ENCODE assay signal across 11 mouse cellular contexts in the genomic region with DNA sequence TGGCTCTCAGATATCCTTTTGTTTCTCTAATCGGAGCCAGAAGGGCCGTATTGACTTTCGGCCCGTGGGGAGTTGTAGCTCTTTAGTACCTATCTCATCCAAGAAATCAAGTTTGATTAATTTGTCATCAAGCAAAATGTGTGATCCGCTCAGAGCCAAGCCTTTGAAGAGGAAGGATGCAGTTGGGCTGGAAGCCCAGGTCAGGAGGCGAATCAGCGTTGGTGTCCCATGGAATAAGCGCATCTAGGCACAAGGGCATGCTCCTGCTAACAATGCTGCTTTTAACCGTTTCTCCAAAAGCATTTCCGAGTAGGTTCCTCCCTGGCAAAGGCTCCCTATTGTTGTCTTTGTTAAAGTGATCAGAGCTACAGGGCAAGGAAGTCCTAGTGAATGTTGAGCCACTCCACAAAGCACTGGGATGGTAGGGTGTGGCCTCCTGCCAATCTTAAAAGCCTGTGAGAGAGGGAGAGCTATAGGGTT. TPM values are rescaled to one million over a fixed set of nuclear protein-coding genes. Genes with fewer than 3 reads are reported as not detected.
DNase-seq lines count a peak whose midpoint lies in the region; ATAC-seq and TF ChIP-seq lines count a peak whose summit lies in the region.
"Had no signal": no experiment of that assay in that cellular context is flagged by ENCODE, and none has a peak within 500 bp of the region (broad histone marks: within the 10 kb centered on the region; RNA-seq: fewer than 3 reads in every experiment).

No protein-coding gene starts in this region.

- H3K4me1 ChIP-seq in heart, embryonic 12.5 days (replicated peaks) = peaks cover 29% of the 10 kb centered on the region
- H3K4me1 ChIP-seq in ES-E14 (ENCODE audit: control insufficient read depth in 2 of 2, insufficient read depth in 2 of 2, low read length in 2 of 2, poor library complexity in 1 of 2) = peaks cover 2 to 11% of the 10 kb centered on the region in 2 experiments; a peak in 2 of 4 replicates
- peaks cover 25% of the 10 kb centered on the region for H3K4me1 ChIP-seq in hindbrain, embryonic 13.5 days (replicated peaks)
- H3K4me1 ChIP-seq in limb, embryonic 13.5 days = peaks cover 75% of the 10 kb centered on the region

- in situ Hi-C loops in ES-E14 (cut with MboI; ENCODE audit: low sequenced_read_pairs in 2 of 2, unreplicated experiment in 2 of 2) = no loop called here

- DNase-seq in heart, adult 8-10 months (ENCODE audit: low spot score) = peak; percentile 31
- DNase-seq in ES-E14 (ENCODE audit: low read depth, low spot score) = peak; percentile 56
- no peak for DNase-seq in Muller cell, postnatal 12 days (ENCODE audit: inconsistent ontology term)
- no peak for DNase-seq in left cerebral cortex, postnatal 25 days (ENCODE audit: low spot score in 2 of 2)
- no peak for DNase-seq in adrenal gland, postnatal 4 days (ENCODE audit: low spot score in 2 of 2)
- DNase-seq: cerebellum, adult 2 months had no signal

- ATAC-seq in heart, embryonic 12.5 days (ENCODE audit: insufficient number of reproducible peaks, low FRiP score) = no peak
- ATAC-seq in hindbrain, embryonic 13.5 days (ENCODE audit: low FRiP score) = no peak
- no peak for ATAC-seq in limb, embryonic 13.5 days (ENCODE audit: low FRiP score, low read depth)

- H3K9ac ChIP-seq in heart, embryonic 12.5 days = no peak overlapping the region
- H3K9ac ChIP-seq in ES-E14 (ENCODE audit: insufficient read depth, low read depth, low read length, poor library complexity, severe bottlenecking) = no peak overlapping the region
- peak overlapping the region; percentile 0; the same call in 1 of the 2 replicates for H3K9ac ChIP-seq in hindbrain, embryonic 13.5 days
- no peak overlapping the region for H3K9ac ChIP-seq in limb, embryonic 13.5 days

- no peak overlapping the region for H3K27ac ChIP-seq in heart, embryonic 12.5 days (ENCODE audit: poor library complexity, severe bottlenecking)
- no peak overlapping the region; the same call in 1 of the 2 replicates for H3K27ac ChIP-seq in ES-E14 (ENCODE audit: insufficient read depth, low read depth, low read length, poor library complexity, severe bottlenecking)
- no peak overlapping the region for H3K27ac ChIP-seq in hindbrain, embryonic 13.5 days
- 0 out of 2 replicates have a peak overlapping the region, but pooled peaks have one; percentile 28 for H3K27ac ChIP-seq in limb, embryonic 13.5 days
- H3K27ac ChIP-seq: heart, embryonic 10.5 days; stomach, postnatal 0 days had no signal

- intact Hi-C loops in left cerebral cortex, postnatal 25 days (cut with DNase I) = loop anchor here (5.0 kb wide), 1 partner anchor 93 kb away; a partner anchor contains a TSS

- no peaks in the 10 kb centered on the region for H3K9me3 ChIP-seq in heart, embryonic 12.5 days (replicated peaks)
- no peaks in the 10 kb centered on the region for H3K9me3 ChIP-seq in ES-E14 (ENCODE audit: control insufficient read depth, insufficient read depth, low read depth, low read length)
- H3K9me3 ChIP-seq in hindbrain, embryonic 13.5 days = no peaks in the 10 kb centered on the region
- H3K9me3 ChIP-seq in limb, embryonic 13.5 days = no peaks in the 10 kb centered on the region
- H3K9me3 ChIP-seq: heart, embryonic 10.5 days had no signal

- no peak overlapping the region for H3K4me3 ChIP-seq in heart, embryonic 12.5 days
- 0 out of 4 replicates have a peak overlapping the region, but pooled peaks of 1 of the 2 experiments have one; percentile 25 for H3K4me3 ChIP-seq in ES-E14 (ENCODE audit: insufficient read depth in 1 of 2, low read depth in 1 of 2, low read length in 2 of 2, poor library complexity in 1 of 2, severe bottlenecking in 1 of 2)
- no peak overlapping the region for H3K4me3 ChIP-seq in hindbrain, embryonic 13.5 days
- no peak overlapping the region for H3K4me3 ChIP-seq in limb, embryonic 13.5 days
- H3K4me3 ChIP-seq: heart, embryonic 10.5 days had no signal

- no peaks in the 10 kb centered on the region for H3K36me3 ChIP-seq in heart, embryonic 12.5 days
- no peaks in the 10 kb centered on the region for H3K36me3 ChIP-seq in ES-E14 (ENCODE audit: control insufficient read depth, insufficient read depth, low read length, poor library complexity, severe bottlenecking)
- H3K36me3 ChIP-seq in hindbrain, embryonic 13.5 days = no peaks in the 10 kb centered on the region
- H3K36me3 ChIP-seq in limb, embryonic 13.5 days = no peaks in the 10 kb centered on the region
- H3K36me3 ChIP-seq: heart, embryonic 10.5 days had no signal

- WGBS in heart, embryonic 12.5 days = 44% methylated on average over 10 of the region's 10 CpGs
- WGBS in hindbrain, embryonic 13.5 days = 5% methylated on average over 10 of the region's 10 CpGs
- WGBS in limb, embryonic 13.5 days = 36% methylated on average over 10 of the region's 10 CpGs

- H3K27me3 ChIP-seq in heart, embryonic 12.5 days (replicated peaks) = peaks cover 7% of the 10 kb centered on the region; the same call in 1 of the 2 replicates
- H3K27me3 ChIP-seq in hindbrain, embryonic 13.5 days = peaks cover 44% of the 10 kb centered on the region
- no peaks in the 10 kb centered on the region for H3K27me3 ChIP-seq in limb, embryonic 13.5 days

- no peak overlapping the region for H3K4me2 ChIP-seq in heart, embryonic 12.5 days
- no peak overlapping the region for H3K4me2 ChIP-seq in hindbrain, embryonic 13.5 days
- H3K4me2 ChIP-seq in limb, embryonic 13.5 days (replicated peaks) = 0 out of 2 replicates have a peak overlapping the region, but pooled peaks have one; percentile 14

TF ChIP-seq in ES-E14, 5 proteins besides CTCF, POLR2A, EP300 and RAD21:
- TF ChIP-seq CHD2 (IDR thresholded peaks at IDR 0.05; ENCODE audit: low read depth, low read length) = 0 out of 2 replicates have a peak, but pooled peaks have one; percentile 19
- TF ChIP-seq HCFC1 (IDR thresholded peaks at IDR 0.05; ENCODE audit: borderline replicate concordance, insufficient read depth, low read length) = no peak
- no peak for TF ChIP-seq MAFK (IDR thresholded peaks at IDR 0.05; ENCODE audit: insufficient read depth, low read depth, low read length)

RNA-seq across cellular contexts. Expression of a gene that starts 51.3 kb away (rescaled TPM):
- 10 to 100 TPM; 40.1 to 57.0 (median 48.9) TPM for total RNA-seq in heart, adult 8-10 months (2022)
- 5.6 and 5.7 TPM in 2 replicates for polyA plus RNA-seq in heart, embryonic 12.5 days (2016; fragmentation: Nextera tagmentation; extraction: Ambion mirVana)
- total RNA-seq in ES-E14 (2012; rRNA removed) = 0.48 and 1.4 TPM in 2 replicates
- polyA plus RNA-seq in hindbrain, embryonic 13.5 days (2015; fragmentation: Nextera tagmentation; extraction: Ambion mirVana) = 7.5 and 7.8 TPM in 2 replicates
- polyA plus RNA-seq in limb, embryonic 13.5 days (2015; fragmentation: Nextera tagmentation; extraction: Ambion mirVana) = 17.3 and 18.5 TPM in 2 replicates
- 10 to 100 TPM; 16.6 to 17.0 TPM for total RNA-seq in left cerebral cortex, postnatal 25 days (2021)
- 10 to 100 TPM; 13.6 to 15.4 TPM for total RNA-seq in adrenal gland, postnatal 4 days (2021)

RNA-seq across cellular contexts. Expression of a gene that starts 51.3 kb away (rescaled TPM):
- total RNA-seq in heart, adult 8-10 months (2022) = 1 to 10 TPM in 3 of 4 experiments, under 1 TPM in 1; 0.72 to 2.2 (median 1.6) TPM
- 2.6 and 2.7 TPM in 2 replicates for polyA plus RNA-seq in heart, embryonic 12.5 days (2016; fragmentation: Nextera tagmentation; extraction: Ambion mirVana)
- total RNA-seq in ES-E14 (2012; rRNA removed) = 0.58 and 0.74 TPM in 2 replicates
- polyA plus RNA-seq in hindbrain, embryonic 13.5 days (2015; fragmentation: Nextera tagmentation; extraction: Ambion mirVana) = 2.7 and 3.2 TPM in 2 replicates
- 6.0 and 6.5 TPM in 2 replicates for polyA plus RNA-seq in limb, embryonic 13.5 days (2015; fragmentation: Nextera tagmentation; extraction: Ambion mirVana)
- 1 to 10 TPM; 6.1 to 9.5 TPM for total RNA-seq in left cerebral cortex, postnatal 25 days (2021)
- total RNA-seq in adrenal gland, postnatal 4 days (2021) = 1 to 10 TPM; 6.2 to 6.8 TPM

Comparison
In these comparisons a context has a peak if more than half of its experiments do, and no peak if none do; other contexts are left out.
1. DNase-seq: peak in heart, adult 8-10 months (single experiment) and ES-E14 (single experiment); none in Muller cell, postnatal 12 days (single experiment), left cerebral cortex, postnatal 25 days (0 of 2) and adrenal gland, postnatal 4 days (0 of 2).